Mouse (Mus musculus): ENCODE data around the gene Lrfn1. TPM values are rescaled to one million over a fixed set of nuclear protein-coding genes. Genes with fewer than 3 reads are reported as not detected.

Gene Lrfn1
- polyA plus RNA-seq, 1 experiment from 2014 or later, result 15.2 TPM

DNA sequence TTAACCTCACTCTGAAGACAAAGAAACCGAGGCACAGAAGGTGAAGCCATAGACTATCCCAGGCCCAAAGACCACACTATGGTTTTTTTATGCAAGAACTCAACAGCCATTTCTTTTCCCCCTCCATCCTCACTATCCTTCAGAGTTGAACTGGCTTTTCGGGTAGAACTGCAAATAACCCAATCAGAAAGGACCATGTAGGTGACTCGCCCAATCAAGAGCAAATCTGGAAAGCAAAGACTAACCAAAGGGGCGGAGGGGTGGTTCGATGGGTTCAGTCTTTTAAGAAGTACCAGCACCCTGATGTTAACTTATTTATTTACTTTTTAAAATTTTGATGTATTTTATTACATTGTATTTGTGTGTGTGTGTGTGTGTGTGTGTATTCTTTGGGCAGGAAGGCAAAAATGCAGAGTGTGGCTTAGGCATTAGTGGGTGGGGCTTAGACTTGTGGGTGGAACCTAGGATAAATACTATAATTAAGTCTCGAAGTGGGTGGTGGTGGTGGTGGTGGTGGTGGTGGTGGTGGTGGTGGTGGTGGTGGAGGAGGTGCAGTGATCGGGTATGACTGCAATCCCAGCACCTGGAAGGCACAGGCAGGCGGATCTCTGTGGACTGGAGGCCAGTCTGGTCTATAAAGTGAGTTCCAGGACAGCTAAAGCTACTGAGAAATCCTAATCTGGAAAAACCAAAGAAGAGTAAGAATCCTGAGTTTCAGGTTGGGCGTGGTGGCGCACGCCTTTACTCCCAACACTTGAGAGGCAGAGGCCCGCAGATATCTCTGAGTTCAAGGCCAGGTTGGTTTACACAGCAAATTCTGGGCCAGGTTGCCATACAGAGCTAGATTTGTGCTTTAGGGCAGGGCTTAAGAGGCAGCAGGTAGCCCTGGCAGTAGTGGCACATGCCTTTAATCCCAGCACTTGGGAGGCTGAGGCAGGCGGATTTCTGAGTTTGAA is 3.6 kb upstream of the Lrfn1 start:
- WGBS, result 71% methylated on average over 13 of the region's 13 CpGs
- H3K27me3 ChIP-seq, result peaks cover 6% of the 10 kb centered on the region
- no peaks in the 10 kb centered on the region for H3K9me3 ChIP-seq
- H3K9ac ChIP-seq, result no peak overlapping the region
- ATAC-seq (ENCODE audit: low read depth), result no peak
- no peaks in the 10 kb centered on the region for H3K36me3 ChIP-seq
- H3K4me3 ChIP-seq, result no peak overlapping the region
- H3K4me2 ChIP-seq, result no peak overlapping the region
- peaks cover 18% of the 10 kb centered on the region for H3K4me1 ChIP-seq (replicated peaks)
- H3K27ac ChIP-seq (replicated peaks), result no peak overlapping the region

DNA sequence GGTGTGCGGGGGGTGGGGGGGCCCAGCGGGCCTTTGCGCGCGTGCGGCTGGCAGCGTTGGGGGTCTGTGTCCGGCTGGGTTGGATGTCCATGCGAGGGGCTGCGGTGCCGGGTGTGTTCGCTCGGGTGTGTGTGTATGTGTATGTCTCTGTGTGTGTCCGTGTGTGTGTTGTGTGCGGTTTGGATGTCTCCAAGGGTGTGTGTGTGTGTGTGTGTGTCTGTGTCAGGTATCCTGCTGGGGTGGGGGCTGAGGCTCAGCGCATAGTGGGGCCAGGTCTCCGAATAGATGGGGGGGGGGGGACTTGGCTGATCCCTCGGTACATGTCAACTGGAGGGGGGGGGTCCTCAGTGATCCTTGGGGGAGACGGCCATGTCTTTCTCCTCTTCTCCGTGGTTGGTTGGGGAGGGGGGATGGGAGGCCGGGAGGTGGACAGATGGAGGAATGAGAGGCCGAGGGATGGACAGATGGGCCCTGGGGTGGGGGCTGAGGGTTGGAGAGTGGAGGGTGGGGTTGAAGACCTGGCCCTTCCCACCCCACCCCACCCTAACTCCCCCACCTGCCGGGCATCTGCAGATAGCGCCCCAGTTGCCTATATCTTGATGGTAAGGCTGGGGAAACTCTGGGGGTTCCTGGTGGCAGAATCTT is 703 bp downstream of the Lrfn1 start:
- Histone ChIP-seq H3K9me3 (no peaks in the 10 kb centered on the region), H3K27ac (replicated peaks) (peak overlapping the region; percentile 84), H3K36me3 (peaks cover 33% of the 10 kb centered on the region), H3K4me3 (peak overlapping the region; percentile 81), H3K9ac (peak overlapping the region; percentile 95), H3K4me1 (replicated peaks) (peaks cover 18% of the 10 kb centered on the region), H3K4me2 (peak overlapping the region; percentile 77), H3K27me3 (no peaks in the 10 kb centered on the region)
- WGBS, result 2% methylated on average over 24 of the region's 24 CpGs
- peak; percentile 48; the same call in 1 of the 2 replicates for ATAC-seq (ENCODE audit: low read depth)

DNA sequence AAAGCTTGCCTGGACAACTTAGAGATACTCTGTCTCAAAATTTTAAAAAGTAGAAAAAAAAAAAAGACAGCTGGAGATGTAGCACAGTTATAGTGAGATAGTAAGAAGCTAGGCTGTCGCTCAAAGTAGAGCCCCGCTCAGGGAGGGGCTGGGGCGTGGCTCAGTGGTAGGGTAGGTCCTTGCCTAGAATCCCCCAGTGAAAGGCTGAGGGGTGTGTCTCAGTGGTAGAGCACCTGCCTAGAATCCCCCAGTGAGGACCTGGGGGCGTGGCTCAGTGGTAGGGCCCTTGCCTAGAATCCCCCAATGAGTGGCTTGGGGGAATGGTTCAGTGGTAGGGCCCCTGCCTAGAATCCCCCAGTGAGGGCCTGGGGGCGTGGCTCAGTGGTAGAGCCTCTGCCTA is 8.6 kb downstream of the Lrfn1 start:
- Histone ChIP-seq H3K36me3 (peaks cover 89% of the 10 kb centered on the region), H3K4me2 (no peak overlapping the region), H3K9ac (no peak overlapping the region), H3K9me3 (no peaks in the 10 kb centered on the region), H3K4me3 (no peak overlapping the region), H3K27me3 (peaks cover 3% of the 10 kb centered on the region), H3K27ac (replicated peaks) (no peak overlapping the region), H3K4me1 (replicated peaks) (peaks cover 29% of the 10 kb centered on the region)
- WGBS, result 93% methylated on average over 5 of the region's 5 CpGs
- ATAC-seq (ENCODE audit: low read depth), result no peak

DNA sequence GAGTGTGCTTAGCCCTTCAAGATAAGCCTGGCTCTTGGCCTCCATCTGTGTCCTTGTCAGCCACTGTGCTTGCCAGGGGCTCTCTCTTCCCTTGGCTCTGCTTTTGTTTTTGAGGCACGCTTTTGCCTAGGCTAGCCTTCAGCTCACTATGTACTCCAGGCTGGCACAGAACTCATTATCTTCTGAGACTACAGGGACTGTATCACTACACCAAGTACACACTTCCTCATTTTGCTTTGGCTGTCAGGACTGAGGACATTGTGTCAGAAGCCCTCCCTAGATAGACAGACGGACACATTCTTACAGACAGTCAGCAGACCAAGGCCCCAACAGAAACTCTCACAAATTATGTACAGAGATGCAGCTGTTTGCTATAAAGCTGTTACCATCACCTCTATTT is 11.0 kb downstream of the Lrfn1 start:
- Histone ChIP-seq H3K9me3 (no peaks in the 10 kb centered on the region), H3K27me3 (peaks cover 26% of the 10 kb centered on the region), H3K36me3 (peaks cover 84% of the 10 kb centered on the region), H3K4me3 (no peak overlapping the region), H3K9ac (no peak overlapping the region), H3K4me2 (no peak overlapping the region), H3K27ac (replicated peaks) (no peak overlapping the region), H3K4me1 (replicated peaks) (peaks cover 48% of the 10 kb centered on the region)
- ATAC-seq (ENCODE audit: low read depth), result no peak
- WGBS, result 95% methylated on average over 2 of the region's 2 CpGs

DNA sequence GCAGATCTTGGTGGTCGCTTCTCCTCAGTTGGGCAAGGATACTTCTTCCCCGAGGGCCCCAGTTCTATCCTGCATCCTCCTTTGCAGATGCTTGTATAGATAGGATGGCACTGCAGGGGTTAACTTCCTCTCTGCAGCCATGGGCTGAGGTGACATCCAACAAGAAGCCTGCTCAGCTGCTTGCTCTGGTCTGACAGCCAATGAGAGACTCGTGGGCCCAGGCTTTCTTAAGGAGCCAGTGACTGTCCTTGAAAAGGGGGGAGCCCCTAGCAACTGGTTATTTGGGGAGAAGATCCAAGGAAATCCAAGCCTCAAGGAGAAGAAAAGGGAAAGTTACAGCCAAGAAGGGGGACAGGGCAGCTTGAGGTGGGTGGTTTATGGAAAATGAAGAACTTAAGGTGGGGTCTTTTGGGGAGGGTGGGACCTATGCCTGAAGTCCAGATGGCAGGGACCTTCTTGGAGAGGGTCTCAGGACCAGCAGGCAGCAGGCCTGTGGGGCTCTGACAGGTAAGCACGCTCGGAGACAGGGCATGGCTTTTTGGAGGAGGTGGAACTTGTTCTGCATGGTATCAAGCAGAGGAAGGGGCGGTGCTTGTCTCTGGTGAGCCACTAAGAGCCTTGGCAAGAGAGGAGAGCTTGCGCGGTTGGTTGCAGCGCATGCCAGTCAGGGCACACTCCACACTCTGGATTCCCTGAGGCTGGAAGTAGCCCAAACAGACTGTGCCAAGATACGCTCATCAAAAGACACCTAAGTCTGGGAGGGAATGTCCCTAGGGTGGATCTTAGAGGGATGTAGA is 12.8 kb downstream of the Lrfn1 start:
- ATAC-seq (ENCODE audit: low read depth), result peak; percentile 51; the same call in 1 of the 2 replicates

DNA sequence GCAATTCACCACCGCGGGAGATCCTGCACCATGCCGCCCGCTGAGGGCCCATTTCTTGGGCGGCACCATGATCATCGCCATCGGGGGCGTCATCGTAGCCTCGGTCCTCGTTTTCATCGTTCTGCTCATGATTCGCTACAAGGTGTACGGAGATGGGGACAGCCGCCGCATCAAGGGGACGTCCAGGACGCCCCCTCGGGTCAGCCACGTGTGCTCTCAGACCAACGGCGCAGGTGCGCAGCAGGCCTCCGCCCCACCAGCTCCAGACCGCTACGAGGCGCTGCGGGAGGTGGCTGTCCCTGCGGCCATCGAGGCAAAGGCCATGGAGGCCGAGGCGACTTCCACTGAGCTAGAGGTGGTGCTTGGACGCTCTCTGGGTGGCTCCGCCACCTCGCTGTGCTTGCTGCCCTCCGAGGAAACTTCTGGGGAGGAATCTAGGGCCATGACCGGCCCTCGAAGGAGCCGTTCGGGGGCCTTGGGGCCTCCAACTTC is 15.0 kb downstream of the Lrfn1 start:
- Histone ChIP-seq H3K27me3 (peaks cover 26% of the 10 kb centered on the region), H3K4me1 (replicated peaks) (peaks cover 43% of the 10 kb centered on the region), H3K9ac (peak overlapping the region; percentile 63), H3K4me3 (peak overlapping the region; percentile 38), H3K27ac (replicated peaks) (no peak overlapping the region), H3K4me2 (peak overlapping the region; percentile 62), H3K9me3 (no peaks in the 10 kb centered on the region), H3K36me3 (peaks cover 46% of the 10 kb centered on the region)
- no peak for ATAC-seq (ENCODE audit: low read depth)
- 11% methylated on average over 40 of the region's 40 CpGs for WGBS

More for the DNA sequence above, 12.8 kb downstream of the Lrfn1 start:
- H3K27me3 ChIP-seq, result peaks cover 26% of the 10 kb centered on the region
- H3K27ac ChIP-seq (replicated peaks), result peak overlapping the region; percentile 52; the same call in 1 of the 2 replicates
- H3K4me2 ChIP-seq, result peak overlapping the region; percentile 29
- H3K4me3 ChIP-seq, result peak overlapping the region; percentile 7
- H3K36me3 ChIP-seq, result peaks cover 66% of the 10 kb centered on the region
- no peaks in the 10 kb centered on the region for H3K9me3 ChIP-seq
- H3K9ac ChIP-seq, result peak overlapping the region; percentile 28; the same call in 1 of the 2 replicates
- WGBS, result 72% methylated on average over 10 of the region's 10 CpGs
- peaks cover 48% of the 10 kb centered on the region for H3K4me1 ChIP-seq (replicated peaks)

DNA sequence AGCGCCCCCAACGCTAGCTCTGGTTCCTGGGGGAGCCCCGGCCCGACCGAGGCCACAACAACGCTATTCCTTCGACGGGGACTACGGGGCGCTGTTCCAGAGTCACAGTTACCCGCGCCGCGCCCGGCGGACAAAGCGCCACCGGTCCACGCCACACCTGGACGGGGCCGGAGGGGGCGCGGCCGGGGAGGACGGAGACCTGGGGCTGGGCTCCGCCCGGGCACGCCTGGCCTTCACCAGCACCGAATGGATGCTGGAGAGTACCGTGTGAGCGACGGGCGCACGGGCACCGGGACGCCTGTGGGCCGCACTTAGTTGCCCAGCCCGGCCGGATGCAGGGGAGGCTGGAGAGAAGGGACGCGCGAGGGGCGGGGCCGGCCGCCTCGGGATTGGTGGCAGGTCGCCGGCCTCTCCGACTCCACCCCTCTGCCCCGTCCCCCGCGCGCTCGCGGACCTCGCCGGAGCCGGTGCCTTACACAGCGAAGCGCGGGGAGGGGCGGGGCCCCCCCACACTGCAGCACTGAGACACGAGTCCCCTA is 15.5 kb downstream of the Lrfn1 start:
- peak overlapping the region; percentile 62 for H3K4me2 ChIP-seq
- ATAC-seq (ENCODE audit: low read depth), result peak; percentile 34; the same call in 1 of the 2 replicates
- H3K27me3 ChIP-seq, result peaks cover 26% of the 10 kb centered on the region
- 3% methylated on average over 58 of the region's 63 CpGs for WGBS
- peaks cover 40% of the 10 kb centered on the region for H3K36me3 ChIP-seq
- peaks cover 42% of the 10 kb centered on the region for H3K4me1 ChIP-seq (replicated peaks)
- peak overlapping the region; percentile 38 for H3K4me3 ChIP-seq
- H3K9me3 ChIP-seq, result no peaks in the 10 kb centered on the region
- H3K27ac ChIP-seq (replicated peaks), result no peak overlapping the region
- H3K9ac ChIP-seq, result peak overlapping the region; percentile 63

DNA sequence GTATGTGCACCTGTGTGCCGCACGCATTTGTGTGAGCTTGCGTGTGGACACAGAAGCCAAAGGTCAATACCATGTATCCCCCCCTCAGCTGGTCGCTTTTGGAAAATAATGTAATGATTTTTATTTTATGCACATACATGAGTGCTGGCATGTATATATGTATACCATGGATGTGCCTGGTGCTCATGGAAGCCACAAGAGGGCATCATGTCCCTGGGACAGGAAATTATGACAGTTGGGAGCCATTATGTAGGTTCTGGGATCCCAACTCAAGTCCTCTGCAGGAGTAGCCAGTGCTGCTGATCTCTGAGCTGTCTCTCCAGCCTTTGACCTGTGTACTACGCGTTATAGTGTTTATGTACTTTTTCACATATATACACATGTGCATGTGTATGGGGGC is 24.4 kb downstream of the Lrfn1 start:
- no peaks in the 10 kb centered on the region for H3K9me3 ChIP-seq
- no peak overlapping the region for H3K27ac ChIP-seq (replicated peaks)
- H3K27me3 ChIP-seq, result 0 out of 2 replicates have a peak, but pooled peaks cover 6% of the 10 kb centered on the region
- 89% methylated on average over 6 of the region's 6 CpGs for WGBS
- no peaks in the 10 kb centered on the region for H3K4me1 ChIP-seq (replicated peaks)
- ATAC-seq (ENCODE audit: low read depth), result no peak
- no peak overlapping the region for H3K4me2 ChIP-seq
- H3K4me3 ChIP-seq, result no peak overlapping the region
- no peaks in the 10 kb centered on the region for H3K36me3 ChIP-seq
- no peak overlapping the region for H3K9ac ChIP-seq

DNA sequence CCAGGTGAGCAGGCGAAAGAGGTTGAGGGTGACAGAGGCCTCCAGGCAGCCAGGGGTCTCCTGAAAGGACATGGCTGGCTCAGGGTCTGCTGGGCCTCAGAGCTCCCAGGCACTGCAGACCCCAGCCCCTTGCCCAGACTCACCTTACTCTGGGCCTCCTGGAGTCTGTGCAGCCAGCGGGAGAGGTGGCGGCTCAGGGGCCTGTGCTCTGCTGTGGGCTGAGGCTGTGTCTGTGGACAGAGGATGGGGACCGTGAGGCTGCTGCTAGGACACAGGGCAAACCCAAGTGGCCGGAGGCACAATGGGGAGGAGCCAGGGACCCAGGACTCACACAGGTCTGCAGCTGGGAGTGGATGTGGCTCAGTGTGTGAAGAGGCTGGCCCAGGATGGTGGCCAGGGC is 25.6 kb downstream of the Lrfn1 start:
- H3K27ac ChIP-seq (replicated peaks), result no peak overlapping the region
- no peak overlapping the region for H3K9ac ChIP-seq
- H3K4me3 ChIP-seq, result no peak overlapping the region
- H3K4me2 ChIP-seq, result no peak overlapping the region
- H3K4me1 ChIP-seq (replicated peaks), result no peaks in the 10 kb centered on the region
- WGBS, result 92% methylated on average over 5 of the region's 5 CpGs
- no peaks in the 10 kb centered on the region for H3K36me3 ChIP-seq
- ATAC-seq (ENCODE audit: low read depth), result no peak
- no peaks in the 10 kb centered on the region for H3K9me3 ChIP-seq
- 0 out of 2 replicates have a peak, but pooled peaks cover 6% of the 10 kb centered on the region for H3K27me3 ChIP-seq

DNA sequence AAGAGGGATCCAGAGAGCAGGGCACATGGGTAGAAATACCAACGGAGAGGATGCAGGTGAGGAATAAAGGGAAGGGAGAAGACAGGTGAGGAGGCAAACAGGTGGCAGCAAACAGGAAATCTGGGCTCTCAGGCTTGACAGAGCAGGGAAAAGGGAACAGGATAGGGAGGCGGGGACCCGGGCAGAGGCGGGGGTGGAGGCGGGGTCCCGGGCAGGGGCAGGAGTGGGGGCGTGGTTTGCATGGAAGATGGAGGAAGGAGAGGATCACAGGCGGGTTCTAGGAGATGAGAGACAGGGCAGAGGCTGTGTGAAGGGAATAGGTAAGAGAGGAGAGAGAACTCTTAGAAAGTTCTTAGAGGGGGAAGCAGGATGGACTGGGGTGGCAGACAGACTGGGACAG is 27.1 kb downstream of the Lrfn1 start:
- Histone ChIP-seq H3K27me3 (0 out of 2 replicates have a peak, but pooled peaks cover 2% of the 10 kb centered on the region), H3K36me3 (no peaks in the 10 kb centered on the region), H3K4me2 (no peak overlapping the region), H3K9ac (no peak overlapping the region), H3K4me1 (replicated peaks) (no peaks in the 10 kb centered on the region), H3K27ac (replicated peaks) (no peak overlapping the region), H3K4me3 (no peak overlapping the region), H3K9me3 (no peaks in the 10 kb centered on the region)
- no peak; the same call in 1 of the 2 replicates for ATAC-seq (ENCODE audit: low read depth)
- 16% methylated on average over 8 of the region's 8 CpGs for WGBS

DNA sequence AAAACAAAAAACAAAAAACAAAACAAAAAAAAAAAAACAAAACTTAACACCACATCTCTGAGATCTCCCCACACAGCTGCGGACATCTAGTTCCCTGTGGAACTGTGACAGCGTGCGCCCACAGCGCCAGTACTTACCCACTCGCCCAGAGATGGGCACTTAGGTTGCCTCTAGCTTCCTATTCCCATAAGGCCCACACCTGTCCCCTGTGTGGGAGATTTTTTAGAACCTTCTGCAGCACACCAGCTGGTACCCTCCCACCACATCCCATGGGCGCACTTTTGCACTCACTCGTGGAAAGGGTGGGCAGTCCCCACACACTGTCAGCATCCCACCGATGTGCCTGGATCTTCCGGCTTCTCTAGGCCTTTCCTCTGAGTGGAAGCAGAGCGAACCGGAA is 31.1 kb downstream of the Lrfn1 start:
- no peak for ATAC-seq (ENCODE audit: low read depth)
- H3K9me3 ChIP-seq, result no peaks in the 10 kb centered on the region
- H3K36me3 ChIP-seq, result no peaks in the 10 kb centered on the region
- H3K27me3 ChIP-seq, result peaks cover 13% of the 10 kb centered on the region
- no peak overlapping the region for H3K4me2 ChIP-seq
- peaks cover 3% of the 10 kb centered on the region for H3K4me1 ChIP-seq (replicated peaks)
- no peak overlapping the region for H3K9ac ChIP-seq
- H3K4me3 ChIP-seq, result no peak overlapping the region
- WGBS, result 76% methylated on average over 11 of the region's 11 CpGs
- H3K27ac ChIP-seq (replicated peaks), result no peak overlapping the region

Measured in neural tube, embryonic 13.5 days (tissue).